Mouse (Mus musculus): ENCODE measurements around the gene Tada3. TPM values are rescaled to one million over a fixed set of nuclear protein-coding genes. Genes with fewer than 3 reads are reported as not detected.

Tada3 gene
- total and polyA plus RNA-seq, 3 experiments, result 25.0 to 62.2 TPM; not detected in 1

DNA sequence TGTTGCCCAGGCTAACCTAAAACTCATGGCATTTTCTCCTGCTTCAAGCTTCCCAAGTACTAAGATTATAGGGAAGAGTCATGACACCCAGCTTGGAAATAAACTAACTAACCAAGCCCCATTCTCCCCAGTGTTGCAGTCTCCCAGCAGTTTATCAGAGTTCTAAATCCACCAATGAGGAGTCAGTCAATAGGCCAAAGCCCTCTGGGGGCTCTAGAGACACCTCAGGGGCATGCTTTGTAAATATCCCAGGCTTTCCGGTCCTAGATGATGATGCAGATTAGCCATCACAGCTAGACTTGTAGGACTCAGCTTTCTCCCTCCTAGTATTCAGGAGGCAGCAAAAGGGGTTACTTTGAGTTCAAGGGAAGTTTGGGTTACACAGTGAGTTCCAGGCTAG is 32.3 kb upstream of the Tada3 start:
- no peak overlapping the region for H3K9ac ChIP-seq (ENCODE audit: control insufficient read depth, low read depth, low read length, poor library complexity, severe bottlenecking)
- H3K27ac ChIP-seq (ENCODE audit: control insufficient read depth, low read depth, low read length), result no peak overlapping the region
- TF ChIP-seq NRF1 (IDR thresholded peaks at IDR 0.05; ENCODE audit: insufficient read depth, low read depth, low read length, poor library complexity, severe bottlenecking) (no peak), TAL1 (IDR thresholded peaks at IDR 0.05; ENCODE audit: low read length) (no peak), TBP (IDR thresholded peaks at IDR 0.05; ENCODE audit: low read depth, low read length) (no peak), MAX (IDR thresholded peaks at IDR 0.05; ENCODE audit: low read length) (no peak), CTCF (IDR thresholded peaks at IDR 0.05 in 2 of 3, conservative IDR thresholded peaks at IDR 0.05 in 1 of 3; ENCODE audit: control insufficient read depth in 1 of 3, insufficient read depth in 1 of 3, low read depth in 2 of 3, low read length in 3 of 3, poor library complexity in 1 of 3, severe bottlenecking in 1 of 3) (no peak), MYC (IDR thresholded peaks at IDR 0.05; ENCODE audit: low read depth, low read length) (no peak), E2F4 (IDR thresholded peaks at IDR 0.05; ENCODE audit: borderline replicate concordance, low read depth, low read length) (no peak), RCOR1 (IDR thresholded peaks at IDR 0.05; ENCODE audit: low read depth, low read length) (no peak), MEF2A (IDR thresholded peaks at IDR 0.05; ENCODE audit: extremely low read depth, insufficient replicate concordance, low read depth, low read length, poor library complexity, severe bottlenecking) (no peak), USF2 (IDR thresholded peaks at IDR 0.05; ENCODE audit: borderline replicate concordance in 1 of 2, insufficient read depth in 1 of 2, low read depth in 1 of 2, low read length in 2 of 2) (no peak)
- no peaks in the 10 kb centered on the region for H3K4me1 ChIP-seq (ENCODE audit: control insufficient read depth in 1 of 2, insufficient read depth in 2 of 2, low read length in 2 of 2)
- H3K79me2 ChIP-seq (ENCODE audit: control insufficient read depth, insufficient read depth, low read length, poor library complexity), result no peaks in the 10 kb centered on the region
- H3K27me3 ChIP-seq (ENCODE audit: control insufficient read depth in 1 of 2, insufficient read depth in 2 of 2, low read length in 2 of 2), result no peaks in the 10 kb centered on the region
- no peaks in the 10 kb centered on the region; a peak in 1 of 4 replicates for H3K36me3 ChIP-seq (ENCODE audit: control insufficient read depth in 1 of 2, insufficient read depth in 2 of 2, low read length in 2 of 2)
- no peak overlapping the region for H3K4me3 ChIP-seq (ENCODE audit: control insufficient read depth in 1 of 2, insufficient read depth in 1 of 2, low read depth in 2 of 2, low read length in 2 of 2)
- no peaks in the 10 kb centered on the region for H3K9me3 ChIP-seq (replicated peaks; ENCODE audit: insufficient read depth, low read length)
- DNase-seq (ENCODE audit: low read depth, low spot score), result no peak

DNA sequence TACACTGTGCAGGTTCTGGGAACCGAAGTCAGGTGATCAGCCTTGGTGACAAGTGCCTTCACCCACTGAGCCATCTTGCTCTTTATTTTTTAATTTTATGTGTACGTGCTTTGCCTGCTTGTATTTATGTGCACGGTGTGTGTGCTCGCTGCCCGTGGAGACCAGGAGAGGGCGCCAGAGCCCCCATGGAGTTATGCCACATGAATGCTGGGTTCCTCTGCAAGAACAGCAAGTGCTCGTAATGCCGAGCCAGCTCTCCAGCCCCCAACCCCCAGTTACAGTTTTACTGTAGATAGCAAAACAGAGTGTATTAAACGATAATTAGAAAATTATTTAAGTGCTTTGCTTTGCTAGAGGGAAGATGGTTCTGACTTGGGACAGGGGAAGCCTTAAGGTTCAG is 29.0 kb upstream of the Tada3 start:
- no peaks in the 10 kb centered on the region for H3K79me2 ChIP-seq (ENCODE audit: control insufficient read depth, insufficient read depth, low read length, poor library complexity)
- no peak overlapping the region for H3K4me3 ChIP-seq (ENCODE audit: control insufficient read depth in 1 of 2, insufficient read depth in 1 of 2, low read depth in 2 of 2, low read length in 2 of 2)
- peak; percentile 29 for TF ChIP-seq RAD21 (IDR thresholded peaks at IDR 0.05; ENCODE audit: low read depth, low read length)
- no peak for TF ChIP-seq POLR2AphosphoS5 (IDR thresholded peaks at IDR 0.05; ENCODE audit: borderline replicate concordance, low read depth, low read length)
- peak; percentile 33 for TF ChIP-seq SMC3 (IDR thresholded peaks at IDR 0.05; ENCODE audit: low read depth, low read length)
- TF ChIP-seq ETS1 (IDR thresholded peaks at IDR 0.05; ENCODE audit: low read depth, low read length), result no peak
- TF ChIP-seq CTCF (IDR thresholded peaks at IDR 0.05 in 2 of 3, conservative IDR thresholded peaks at IDR 0.05 in 1 of 3; ENCODE audit: control insufficient read depth in 1 of 3, insufficient read depth in 1 of 3, low read depth in 2 of 3, low read length in 3 of 3, poor library complexity in 1 of 3, severe bottlenecking in 1 of 3), result peak; percentile 51 to 63 (median 52)
- no peak for TF ChIP-seq MAX (IDR thresholded peaks at IDR 0.05; ENCODE audit: low read length)
- no peak for TF ChIP-seq HCFC1 (IDR thresholded peaks at IDR 0.05; ENCODE audit: low read depth, low read length)
- no peak for TF ChIP-seq ELF1 (IDR thresholded peaks at IDR 0.05; ENCODE audit: low read depth, low read length)
- TF ChIP-seq MYC (IDR thresholded peaks at IDR 0.05; ENCODE audit: low read depth, low read length), result no peak
- no peak for TF ChIP-seq E2F4 (IDR thresholded peaks at IDR 0.05; ENCODE audit: borderline replicate concordance, low read depth, low read length)
- no peak overlapping the region for H3K9ac ChIP-seq (ENCODE audit: control insufficient read depth, low read depth, low read length, poor library complexity, severe bottlenecking)
- DNase-seq (ENCODE audit: low read depth, low spot score), result peak; percentile 57
- H3K27ac ChIP-seq (ENCODE audit: control insufficient read depth, low read depth, low read length), result no peak overlapping the region
- no peaks in the 10 kb centered on the region for H3K9me3 ChIP-seq (replicated peaks; ENCODE audit: insufficient read depth, low read length)
- H3K36me3 ChIP-seq (ENCODE audit: control insufficient read depth in 1 of 2, insufficient read depth in 2 of 2, low read length in 2 of 2), result no peaks in the 10 kb centered on the region; a peak in 1 of 4 replicates
- no peaks in the 10 kb centered on the region for H3K4me1 ChIP-seq (ENCODE audit: control insufficient read depth in 1 of 2, insufficient read depth in 2 of 2, low read length in 2 of 2)
- H3K27me3 ChIP-seq (ENCODE audit: control insufficient read depth in 1 of 2, insufficient read depth in 2 of 2, low read length in 2 of 2), result no peaks in the 10 kb centered on the region
